Mouse (Mus musculus) hindbrain, embryonic 16.5 days (tissue): ENCODE measurements at regions not wholly inside any gene's neighbourhood (a gene's known extent, or its start where the extent isn't known, plus 50 kb on each side); places are given as distances from the start of the nearest gene placed in this dataset.

ENCODE experiments used
- ATAC-seq: fragments of 200-750 bp; cut with Nextera tagmentation; 2 replicates; pipeline ENCODE4 v1.8.0; 2017; ENCODE audit warnings: moderate TSS enrichment, moderate library complexity
- H3K27ac ChIP-seq: fragments of 300-500 bp; sonication (generic); 2 replicates; pipeline ENCODE4 v1.5.1; 2014; ENCODE audit warnings: low read depth, mild to moderate bottlenecking, control low read depth, low read length, moderate library complexity
- H3K27me3 ChIP-seq: fragments of 300-500 bp; sonication (generic); replicated peaks from 2 replicates; pipeline ENCODE4 v1.6.1; 2014; ENCODE audit warnings: low read length; ENCODE audit not compliant: control insufficient read depth, insufficient read depth
- H3K36me3 ChIP-seq: fragments of 300-500 bp; sonication (generic); 2 replicates; pipeline ENCODE4 v1.6.1; 2014; ENCODE audit warnings: mild to moderate bottlenecking, low read length, moderate library complexity, mixed read lengths; ENCODE audit not compliant: control insufficient read depth, insufficient read depth
- H3K4me1 ChIP-seq: fragments of 300-500 bp; sonication (generic); 2 replicates; pipeline ENCODE4 v1.6.1; 2014; ENCODE audit warnings: low read depth, low read length; ENCODE audit not compliant: control insufficient read depth, insufficient read depth
- H3K4me2 ChIP-seq: fragments of 300-500 bp; sonication (generic); 2 replicates; pipeline ENCODE4 v1.6.1; 2014; ENCODE audit warnings: mild to moderate bottlenecking, low read length, control low read depth, moderate library complexity
- H3K4me3 ChIP-seq: fragments of 300-500 bp; sonication (generic); 2 replicates; pipeline ENCODE4 v1.5.1; 2014; ENCODE audit warnings: mild to moderate bottlenecking, low read length, control low read depth, moderate library complexity
- H3K9ac ChIP-seq: fragments of 300-500 bp; sonication (generic); 2 replicates; pipeline ENCODE4 v1.6.1; 2014; ENCODE audit warnings: low read depth, mild to moderate bottlenecking, control low read depth, low read length, moderate library complexity
- H3K9me3 ChIP-seq: fragments of 300-500 bp; sonication (generic); 2 replicates; pipeline ENCODE4 v1.6.1; 2014; ENCODE audit warnings: mild to moderate bottlenecking, low read length, moderate library complexity; ENCODE audit not compliant: control insufficient read depth
- WGBS: fragments of 180-500 bp; shearing (Covaris S2); extraction: QIAGEN DNeasy Blood & Tissue Kit; methylation state at CpG from one replicate; pipeline ENCODE4 v1.1.7; 2014; 5-methylcytosine and 5-hydroxymethylcytosine counted together

DNA sequence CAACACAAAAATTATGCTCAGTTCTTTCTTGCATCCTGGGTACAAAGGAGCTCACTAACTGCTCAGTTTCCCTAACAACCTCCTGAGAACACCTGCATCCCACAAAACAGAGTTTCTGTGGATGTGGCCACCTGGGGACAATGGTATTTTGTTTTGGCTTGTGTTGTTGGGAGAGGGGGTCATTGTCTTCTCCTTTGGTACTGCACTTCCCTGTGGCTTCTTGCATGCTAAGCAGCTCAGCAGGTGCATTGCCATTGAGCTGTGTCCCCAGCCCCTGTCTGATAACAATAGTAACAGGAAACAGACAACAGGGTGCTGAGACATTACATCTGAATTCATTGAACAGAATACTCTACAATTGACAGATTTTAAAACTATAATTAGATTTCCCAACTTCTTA lies 151.6 kb upstream of the Gcfc2 start:
- Histone ChIP-seq H3K27ac (no peak overlapping the region), H3K9ac (no peak overlapping the region), H3K4me1 (0 out of 2 replicates have a peak, but pooled peaks cover 3% of the 10 kb centered on the region), H3K27me3 (no peaks in the 10 kb centered on the region), H3K36me3 (no peaks in the 10 kb centered on the region), H3K4me2 (no peak overlapping the region), H3K9me3 (no peaks in the 10 kb centered on the region), H3K4me3 (no peak overlapping the region)
- ATAC-seq = no peak

DNA sequence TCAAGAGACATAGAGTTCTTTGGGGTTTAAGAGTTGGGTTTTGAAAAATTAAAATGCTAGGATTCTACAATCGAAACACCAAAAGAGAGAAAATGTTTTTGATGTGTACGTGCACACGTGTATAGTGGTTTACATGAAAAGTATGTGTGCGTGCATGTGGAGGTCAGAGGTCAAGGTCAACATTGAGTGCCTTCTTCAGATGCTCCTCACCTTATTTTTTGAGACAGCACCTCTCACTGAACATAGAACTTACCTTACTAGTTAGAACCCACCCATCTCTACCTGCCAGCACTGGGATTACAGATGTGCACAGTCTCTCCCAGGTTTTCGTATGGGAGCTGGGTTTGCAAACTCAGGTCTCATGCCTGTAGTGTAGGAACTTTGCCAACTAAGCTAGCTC lies 141.3 kb upstream of the Gcfc2 start:
- Histone ChIP-seq H3K4me1 (no peaks in the 10 kb centered on the region), H3K4me3 (no peak overlapping the region)

DNA sequence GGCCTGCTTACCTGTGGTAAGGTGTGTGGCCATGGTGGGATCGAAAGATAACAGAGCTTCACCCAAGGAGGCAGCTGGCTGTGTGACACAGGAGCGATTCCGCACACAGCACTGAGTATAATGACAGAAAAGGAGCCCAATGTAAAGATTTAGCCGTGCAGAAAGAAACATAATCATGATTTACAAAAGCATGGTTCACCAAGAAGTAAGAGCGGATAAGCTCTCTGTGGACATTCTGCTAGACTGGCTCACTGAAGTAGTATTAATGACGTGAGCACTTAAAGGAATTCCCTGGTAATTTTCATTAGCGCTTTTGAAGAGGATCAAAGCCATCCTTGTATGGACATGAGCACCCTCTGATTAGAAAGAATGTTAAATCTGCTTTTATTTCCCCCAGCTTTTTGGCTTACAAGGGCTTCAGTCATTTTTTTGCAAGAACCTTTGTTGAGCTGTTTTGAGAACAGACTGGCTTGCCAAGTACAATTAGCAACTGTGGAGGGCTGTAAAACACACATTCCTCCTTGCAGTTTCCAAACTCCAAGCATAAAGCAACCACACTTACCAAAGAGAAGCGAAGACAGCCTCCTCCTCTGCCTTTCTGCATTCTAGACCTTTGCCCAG lies 140.5 kb upstream of the Gcfc2 start:
- 77% methylated on average over 8 of the region's 8 CpGs for WGBS
- H3K9ac ChIP-seq = no peak overlapping the region
- no peaks in the 10 kb centered on the region for H3K4me1 ChIP-seq
- no peak for ATAC-seq
- H3K9me3 ChIP-seq = no peaks in the 10 kb centered on the region
- no peak overlapping the region for H3K27ac ChIP-seq
- H3K4me3 ChIP-seq = no peak overlapping the region
- H3K36me3 ChIP-seq = no peaks in the 10 kb centered on the region
- H3K27me3 ChIP-seq = no peaks in the 10 kb centered on the region
- no peak overlapping the region for H3K4me2 ChIP-seq

More for the DNA sequence above, 141.3 kb upstream of the Gcfc2 start:
- Histone ChIP-seq H3K9me3 (no peaks in the 10 kb centered on the region), H3K4me2 (no peak overlapping the region), H3K36me3 (no peaks in the 10 kb centered on the region), H3K27ac (no peak overlapping the region), H3K9ac (no peak overlapping the region), H3K27me3 (no peaks in the 10 kb centered on the region)
- no peak for ATAC-seq
- 95% methylated on average over 5 of the region's 5 CpGs for WGBS

DNA sequence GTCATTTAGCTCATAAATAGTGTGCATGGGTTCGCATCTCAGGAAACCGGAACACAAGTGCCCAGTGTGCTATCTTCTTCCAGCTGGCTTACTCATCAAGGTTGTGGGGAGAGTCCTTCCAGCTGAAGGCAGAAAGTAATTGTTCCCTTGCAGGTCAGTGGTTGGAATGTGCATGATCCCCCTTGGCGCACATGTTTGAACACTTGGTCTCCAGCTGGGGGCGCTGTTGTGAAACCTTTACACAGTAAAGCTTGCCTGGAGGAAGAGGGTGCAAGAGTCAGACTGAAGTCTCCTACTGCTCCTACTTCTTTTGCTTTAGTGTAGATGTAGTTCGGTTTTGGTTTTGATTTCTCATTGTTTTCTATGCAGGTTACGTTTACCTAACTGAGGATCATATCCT lies 128.2 kb upstream of the Gcfc2 start:
- no peak overlapping the region for H3K4me2 ChIP-seq
- no peak overlapping the region for H3K4me3 ChIP-seq
- no peak overlapping the region for H3K9ac ChIP-seq
- no peaks in the 10 kb centered on the region for H3K4me1 ChIP-seq
- no peak for ATAC-seq
- H3K27ac ChIP-seq = no peak overlapping the region
- WGBS = 80% methylated on average over 6 of the region's 6 CpGs
- no peaks in the 10 kb centered on the region for H3K27me3 ChIP-seq
- no peaks in the 10 kb centered on the region for H3K9me3 ChIP-seq
- H3K36me3 ChIP-seq = no peaks in the 10 kb centered on the region

DNA sequence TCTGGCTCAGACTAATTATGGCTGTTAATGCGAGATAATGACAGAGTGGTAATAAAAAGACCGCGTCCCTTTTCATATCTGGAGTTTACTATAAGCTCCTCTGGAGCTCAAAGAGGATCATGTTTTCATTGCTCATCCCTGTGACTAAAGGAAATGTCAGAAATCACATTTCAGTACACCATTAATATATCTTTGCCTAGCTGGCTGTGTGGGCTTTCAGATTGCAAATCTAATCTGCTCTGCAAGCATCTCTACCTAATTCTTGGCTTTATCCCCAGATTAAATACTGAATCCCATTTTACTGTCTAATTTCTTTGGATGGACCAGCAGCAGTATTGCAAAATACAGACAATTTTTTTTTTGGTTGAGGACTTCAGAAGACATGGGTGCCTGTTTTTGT lies 122.6 kb upstream of the Gcfc2 start:
- Histone ChIP-seq H3K9ac (no peak overlapping the region), H3K4me3 (no peak overlapping the region), H3K4me2 (no peak overlapping the region), H3K27me3 (no peaks in the 10 kb centered on the region), H3K36me3 (no peaks in the 10 kb centered on the region), H3K4me1 (no peaks in the 10 kb centered on the region), H3K27ac (no peak overlapping the region), H3K9me3 (no peaks in the 10 kb centered on the region)
- no peak for ATAC-seq
- 70% methylated on average over 3 of the region's 3 CpGs for WGBS

- Histone ChIP-seq H3K4me3 (no peak overlapping the region), H3K4me2 (no peak overlapping the region), H3K9ac (no peak overlapping the region), H3K4me1 (no peaks in the 10 kb centered on the region), H3K9me3 (no peaks in the 10 kb centered on the region), H3K27me3 (no peaks in the 10 kb centered on the region), H3K27ac (no peak overlapping the region), H3K36me3 (no peaks in the 10 kb centered on the region)
- no peak for ATAC-seq
- WGBS = 87% methylated on average over 3 of the region's 3 CpGs
Measured at GRCm38 (mm10) chr6:81801804-81802203, 121.7 kb upstream of the Gcfc2 start.

DNA sequence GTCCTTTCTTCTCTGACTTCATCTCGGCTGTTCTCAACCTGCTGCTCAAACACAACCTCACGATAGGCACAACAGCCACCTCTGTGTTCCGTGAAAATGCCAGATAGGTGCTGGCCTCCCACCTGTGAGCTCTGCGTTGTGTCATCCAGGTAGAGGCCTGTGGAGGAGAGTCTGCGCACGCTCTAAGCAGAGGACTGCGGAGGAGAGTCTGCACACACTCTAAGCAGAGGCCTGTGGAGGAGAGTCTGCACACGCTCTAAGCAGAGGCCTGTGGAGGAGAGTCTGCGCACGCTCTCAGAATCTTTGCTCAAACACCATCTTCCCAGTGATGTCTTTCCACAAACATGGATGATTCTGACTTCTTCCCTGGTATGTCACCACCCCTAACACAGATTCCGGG lies 117.5 kb upstream of the Gcfc2 start:
- H3K9me3 ChIP-seq = no peaks in the 10 kb centered on the region
- ATAC-seq = no peak
- H3K27me3 ChIP-seq = no peaks in the 10 kb centered on the region
- H3K9ac ChIP-seq = no peak overlapping the region
- no peaks in the 10 kb centered on the region for H3K36me3 ChIP-seq
- no peak overlapping the region for H3K27ac ChIP-seq
- H3K4me3 ChIP-seq = no peak overlapping the region
- no peak overlapping the region for H3K4me2 ChIP-seq
- H3K4me1 ChIP-seq = no peaks in the 10 kb centered on the region
- 91% methylated on average over 11 of the region's 11 CpGs for WGBS

- Histone ChIP-seq H3K4me1 (no peaks in the 10 kb centered on the region), H3K9ac (no peak overlapping the region), H3K36me3 (no peaks in the 10 kb centered on the region), H3K27me3 (no peaks in the 10 kb centered on the region), H3K4me3 (no peak overlapping the region), H3K9me3 (no peaks in the 10 kb centered on the region), H3K27ac (no peak overlapping the region), H3K4me2 (no peak overlapping the region)
- WGBS = 94% methylated on average over 13 of the region's 13 CpGs
- no peak for ATAC-seq
Measured at GRCm38 (mm10) chr6:81808712-81809111, 114.8 kb upstream of the Gcfc2 start.

GRCm38 (mm10) chr6:81815248-81815961 lies 108.1 kb upstream of the Gcfc2 start:
- H3K27me3 ChIP-seq = no peaks in the 10 kb centered on the region
- no peak overlapping the region for H3K9ac ChIP-seq
- no peaks in the 10 kb centered on the region for H3K9me3 ChIP-seq
- H3K36me3 ChIP-seq = no peaks in the 10 kb centered on the region
- H3K4me2 ChIP-seq = no peak overlapping the region
- no peak overlapping the region for H3K4me3 ChIP-seq
- ATAC-seq = no peak
- WGBS = 74% methylated on average over 8 of the region's 8 CpGs
- H3K27ac ChIP-seq = no peak overlapping the region
- H3K4me1 ChIP-seq = no peaks in the 10 kb centered on the region
